In the genomic region with DNA sequence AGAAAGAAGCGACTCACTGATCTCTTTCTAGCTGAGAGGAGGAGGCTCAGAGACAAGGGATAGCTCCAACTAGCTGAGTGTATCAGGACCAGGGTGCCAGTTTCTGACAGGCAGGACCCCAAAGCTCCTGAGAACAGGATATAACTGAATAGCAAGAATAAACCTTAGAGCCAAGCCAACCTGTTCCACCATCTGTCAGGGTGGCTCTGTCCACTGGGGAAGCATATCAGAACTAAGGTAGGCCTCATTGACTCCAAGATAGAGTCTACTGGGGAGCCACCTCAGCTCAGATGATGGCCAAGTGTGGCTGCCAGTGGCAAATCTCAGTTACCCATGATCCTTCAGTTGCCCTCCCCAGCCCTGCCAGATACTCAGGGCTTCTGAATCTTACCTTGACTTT, we compare ENCODE assay signal across 31 mouse cellular contexts. TPM values are rescaled to one million over a fixed set of nuclear protein-coding genes. Genes with fewer than 3 reads are reported as not detected.
DNase-seq lines count a peak whose midpoint lies in the region; ATAC-seq and TF ChIP-seq lines count a peak whose summit lies in the region.
"Had no signal": no experiment of that assay in that cellular context is flagged by ENCODE, and none has a peak within 500 bp of the region (broad histone marks: within the 10 kb centered on the region; RNA-seq: fewer than 3 reads in every experiment).

No protein-coding gene starts in this region.

- no peaks in the 10 kb centered on the region for H3K27me3 ChIP-seq in midbrain, postnatal 0 days (ENCODE audit: insufficient read depth, low read length)
- H3K27me3 ChIP-seq: CH12.LX; hindbrain, embryonic 13.5 days had no signal

- H3K4me1 ChIP-seq in midbrain, postnatal 0 days (ENCODE audit: insufficient read depth, low read length): no peaks in the 10 kb centered on the region
- H3K4me1 ChIP-seq: heart, embryonic 12.5 days; heart, embryonic 15.5 days had no signal

- TF ChIP-seq CTCF in midbrain, postnatal 0 days (IDR thresholded peaks at IDR 0.05): no peak

- 76% methylated on average over 1 of the region's 1 CpGs for WGBS in midbrain, postnatal 0 days

- H3K9me3 ChIP-seq in midbrain, postnatal 0 days (ENCODE audit: low read length): no peaks in the 10 kb centered on the region
- H3K9me3 ChIP-seq: embryonic facial prominence, embryonic 10.5 days; embryonic facial prominence, embryonic 13.5 days; G1E; heart, embryonic 12.5 days; heart, embryonic 15.5 days; hindbrain, embryonic 10.5 days; hindbrain, embryonic 13.5 days had no signal

- ATAC-seq in erythroblast, adult 5-6 weeks (replicated peaks; ENCODE audit: low FRiP score, poor library complexity, severe bottlenecking): no peak
- no peak for ATAC-seq in midbrain, postnatal 0 days (ENCODE audit: low FRiP score)
- ATAC-seq: forebrain, embryonic 14.5 days; forebrain, postnatal 0 days; hindbrain, embryonic 16.5 days; intestine, embryonic 16.5 days; Patski had no signal

- H3K4me3 ChIP-seq in midbrain, postnatal 0 days (ENCODE audit: low read depth, low read length): no peak overlapping the region
- H3K4me3 ChIP-seq: embryonic facial prominence, embryonic 10.5 days; embryonic facial prominence, embryonic 13.5 days; gastrocnemius, adult 2 months; heart, embryonic 12.5 days; heart, embryonic 15.5 days; hindbrain, embryonic 10.5 days; hindbrain, embryonic 13.5 days had no signal

- H3K27ac ChIP-seq in midbrain, postnatal 0 days (ENCODE audit: low read depth, low read length): no peak overlapping the region
- H3K27ac ChIP-seq: embryonic facial prominence, embryonic 10.5 days; embryonic facial prominence, embryonic 13.5 days; gastrocnemius, adult 2 months; heart, embryonic 15.5 days; hindbrain, embryonic 10.5 days; hindbrain, embryonic 13.5 days had no signal

- DNase-seq in cerebellum, adult 11 months: peak; percentile 42
- no peak for DNase-seq in cerebellum, postnatal 10 days
- peak; percentile 78 for DNase-seq in cerebellum, adult 11-12 months
- DNase-seq in cerebellum, adult 8-10 months: peak; percentile 56
- DNase-seq in cerebellum, postnatal 25 days: peak; percentile 69
- no peak for DNase-seq in urinary bladder, adult 18-20 months (ENCODE audit: low spot score in 2 of 2)
- no peak for DNase-seq in midbrain, postnatal 0 days (ENCODE audit: low spot score)
- DNase-seq: adrenal gland, postnatal 10 days; B cell, adult 2 months; embryo, embryonic 11 days; forebrain, postnatal 0 days; gastrocnemius, adult 2 months; gastrocnemius, postnatal 14 days; heart, adult 11 months; heart, postnatal 10 days; heart, postnatal 36 days; kidney, adult 18-20 months; kidney, adult 9 months had no signal

- no peak overlapping the region for H3K4me2 ChIP-seq in midbrain, postnatal 0 days (ENCODE audit: low read depth, low read length, poor library complexity, severe bottlenecking)
- H3K4me2 ChIP-seq: embryonic facial prominence, embryonic 13.5 days; heart, embryonic 12.5 days; heart, embryonic 15.5 days; hindbrain, embryonic 13.5 days had no signal

- H3K9ac ChIP-seq in midbrain, postnatal 0 days (replicated peaks; ENCODE audit: low read length, poor library complexity, severe bottlenecking): no peak overlapping the region
- H3K9ac ChIP-seq: embryonic facial prominence, embryonic 13.5 days; forebrain, postnatal 0 days; heart, embryonic 12.5 days; heart, embryonic 15.5 days; hindbrain, embryonic 13.5 days had no signal

- no peaks in the 10 kb centered on the region for H3K36me3 ChIP-seq in midbrain, postnatal 0 days (ENCODE audit: insufficient read depth, low read length)
- H3K36me3 ChIP-seq: embryonic facial prominence, embryonic 10.5 days; embryonic facial prominence, embryonic 13.5 days; G1E; heart, embryonic 12.5 days; heart, embryonic 15.5 days; hindbrain, embryonic 10.5 days; hindbrain, embryonic 13.5 days had no signal

RNA-seq across cellular contexts. Expression of a gene that starts 42.0 kb away (rescaled TPM):
- not detected in 2 replicates for total RNA-seq in erythroblast, adult 5-6 weeks (2015; ENCODE audit: low replicate concordance)
- total RNA-seq in erythroblast, adult 5-6 weeks (2017; ENCODE audit: low replicate concordance): not detected in 2 replicates
- total RNA-seq in midbrain, postnatal 0 days (2014; rRNA removed): 86.7 and 93.5 TPM in 2 replicates
- 17.8 and 18.1 TPM in 2 replicates for polyA plus RNA-seq in midbrain, postnatal 0 days (2015; fragmentation: Nextera tagmentation; extraction: Ambion mirVana)
- polyA plus RNA-seq: G1E, Patski had no signal

RNA-seq across cellular contexts. Expression of a gene that starts 43.4 kb away (rescaled TPM):
- total RNA-seq in erythroblast, adult 5-6 weeks (2015; ENCODE audit: low replicate concordance): 13.4 and 20.6 TPM in 2 replicates
- total RNA-seq in erythroblast, adult 5-6 weeks (2017; ENCODE audit: low replicate concordance): 23.5 and 26.2 TPM in 2 replicates
- total RNA-seq in midbrain, postnatal 0 days (2014; rRNA removed): 65.9 and 66.3 TPM in 2 replicates
- polyA plus RNA-seq in midbrain, postnatal 0 days (2015; fragmentation: Nextera tagmentation; extraction: Ambion mirVana): 43.0 and 43.2 TPM in 2 replicates

Comparison
In these comparisons a context has a peak if more than half of its experiments do, and no peak if none do; other contexts are left out.
1. DNase-seq: peak in cerebellum, adult 11 months (single experiment), cerebellum, adult 11-12 months (single experiment), cerebellum, adult 8-10 months (single experiment) and cerebellum, postnatal 25 days (2 of 2); none in cerebellum, postnatal 10 days (0 of 2), urinary bladder, adult 18-20 months (0 of 2) and midbrain, postnatal 0 days (single experiment).
2. RNA of a gene that starts 42.0 kb away (total RNA-seq): 86.7 to 93.5 TPM in midbrain, postnatal 0 days; not detected in erythroblast, adult 5-6 weeks; every median in the first group is over 10 times any median in the second.